Mouse (Mus musculus) forebrain, postnatal 0 days (tissue): ENCODE results near the gene Fignl2. TPM values are rescaled to one million over a fixed set of nuclear protein-coding genes. Genes with fewer than 3 reads are reported as not detected.
A peak's percentile ranks its signal among the peaks of the same experiment; 100 is the strongest.

Source experiments
- ATAC-seq: fragments of 200-750 bp; cut with Nextera tagmentation; 2 replicates; pipeline ENCODE4 v1.8.0; 2017; ENCODE audit warnings: mild to moderate bottlenecking, moderate library complexity
- DNase-seq: peaks from one replicate; pipeline ENCODE4 v3.0.0-alpha.2; 2015
- H3K27ac ChIP-seq: fragments of 300-500 bp; sonication (generic); 2 replicates; pipeline ENCODE4 v1.5.1; 2014; ENCODE audit warnings: low read depth, mild to moderate bottlenecking, antibody characterized with exemption, low read length, moderate library complexity, mixed read lengths
- H3K27me3 ChIP-seq: fragments of 300-500 bp; sonication (generic); 2 replicates; pipeline ENCODE4 v1.6.1; 2014; ENCODE audit warnings: mild to moderate bottlenecking, low read length, mixed read lengths; ENCODE audit not compliant: insufficient read depth
- H3K36me3 ChIP-seq: fragments of 300-500 bp; sonication (generic); 2 replicates; pipeline ENCODE4 v1.6.1; 2014; ENCODE audit warnings: mild to moderate bottlenecking, moderate library complexity; ENCODE audit not compliant: insufficient read depth
- H3K4me1 ChIP-seq: fragments of 300-500 bp; sonication (generic); 2 replicates; pipeline ENCODE4 v1.6.1; 2014; ENCODE audit warnings: antibody characterized with exemption; ENCODE audit not compliant: insufficient read depth
- H3K4me2 ChIP-seq: fragments of 300-500 bp; sonication (generic); 2 replicates; pipeline ENCODE4 v1.6.1; 2014; ENCODE audit warnings: low read depth, mild to moderate bottlenecking, moderate library complexity
- H3K4me3 ChIP-seq: fragments of 300-500 bp; sonication (generic); 2 replicates; pipeline ENCODE4 v1.5.1; 2014; ENCODE audit warnings: low read depth, low read length, mixed read lengths
- H3K9ac ChIP-seq: fragments of 300-500 bp; sonication (generic); 2 replicates; pipeline ENCODE4 v1.6.1; 2014; ENCODE audit warnings: mild to moderate bottlenecking
- H3K9me3 ChIP-seq: fragments of 300-500 bp; sonication (generic); 2 replicates; pipeline ENCODE4 v1.6.1; 2016; ENCODE audit warnings: low read length
- CTCF ChIP-seq: sonication (generic); IDR thresholded peaks from 2 replicates; pipeline ENCODE4 v1.5.1; 2016; ENCODE audit warnings: antibody characterized with exemption, control low read depth, low read depth
- WGBS: fragments of 180-500 bp; shearing (Covaris S2); extraction: QIAGEN DNeasy Blood & Tissue Kit; methylation state at CpG from one replicate; pipeline ENCODE4 v1.1.7; 2014; 5-methylcytosine and 5-hydroxymethylcytosine counted together
- polyA plus RNA-seq: library from polyadenylated mRNA; unstranded; fragments of >200 nt; fragmentation: Nextera tagmentation; extraction: Ambion mirVana; gene quantifications from 2 replicates; pipeline ENCODE4 v1.2.1, GENCODE M21; 2015
- total RNA-seq: library from RNA; depleted of rRNA; stranded (reverse); fragments of >200 nt; gene quantifications from 2 replicates; pipeline ENCODE4 v1.2.3, GENCODE M21; 2014

The Fignl2 gene
- total and polyA plus RNA-seq, 2 experiments from 2014 or later, result 0.06 to 1.3 TPM

- H3K27me3 ChIP-seq, result no peaks in the 10 kb centered on the region
- H3K4me1 ChIP-seq, result 0 out of 2 replicates have a peak, but pooled peaks cover 9% of the 10 kb centered on the region
- peak; percentile 92 for ATAC-seq
- no peak overlapping the region for H3K27ac ChIP-seq
- H3K36me3 ChIP-seq, result no peaks in the 10 kb centered on the region
- DNase-seq, result peak; percentile 59
- H3K4me3 ChIP-seq, result no peak overlapping the region
- no peaks in the 10 kb centered on the region for H3K9me3 ChIP-seq
- H3K9ac ChIP-seq, result no peak overlapping the region
- peak overlapping the region; percentile 17 for H3K4me2 ChIP-seq
- WGBS, result 16% methylated on average over 25 of the region's 25 CpGs
- TF ChIP-seq CTCF, result no peak
Measured at GRCm38 (mm10) chr15:101092829-101093648, 14.7 kb upstream of the Fignl2 start.

- H3K4me3 ChIP-seq, result no peak overlapping the region
- peak overlapping the region; percentile 17; the same call in 1 of the 2 replicates for H3K4me2 ChIP-seq
- H3K27ac ChIP-seq, result no peak overlapping the region
- H3K36me3 ChIP-seq, result no peaks in the 10 kb centered on the region
- 0 out of 2 replicates have a peak, but pooled peaks cover 6% of the 10 kb centered on the region for H3K4me1 ChIP-seq
- ATAC-seq (peak; percentile 55), DNase-seq (no peak)
- H3K27me3 ChIP-seq, result no peaks in the 10 kb centered on the region
- 29% methylated on average over 14 of the region's 14 CpGs for WGBS
- no peaks in the 10 kb centered on the region for H3K9me3 ChIP-seq
- TF ChIP-seq CTCF, result no peak
- H3K9ac ChIP-seq, result no peak overlapping the region
Measured at GRCm38 (mm10) chr15:101092121-101092828, 13.9 kb upstream of the Fignl2 start.

GRCm38 (mm10) chr15:101091551-101091950 lies 13.2 kb upstream of the Fignl2 start:
- no peak for TF ChIP-seq CTCF
- 96% methylated on average over 8 of the region's 8 CpGs for WGBS

DNA sequence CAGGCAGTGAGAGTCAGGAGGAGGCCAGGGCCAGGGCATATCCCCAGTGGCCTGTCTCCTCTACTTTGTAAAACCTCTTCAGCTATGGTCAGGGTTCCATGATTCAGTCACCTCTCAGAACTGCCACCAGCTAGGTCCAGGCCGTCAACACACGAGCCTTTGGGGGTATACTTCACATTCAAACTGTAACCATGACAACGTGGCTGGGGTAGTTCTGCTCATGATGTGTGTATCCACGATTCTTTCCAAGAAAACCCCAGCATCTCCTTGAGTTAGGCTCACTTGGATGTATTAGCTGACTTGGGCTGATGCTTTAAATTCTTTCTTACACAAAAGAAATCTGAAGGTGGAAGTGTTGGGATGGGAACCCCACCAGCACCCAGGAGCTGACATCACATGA lies 9.9 kb upstream of the Fignl2 start:
- 0 out of 2 replicates have a peak, but pooled peaks cover 4% of the 10 kb centered on the region for H3K4me1 ChIP-seq
- TF ChIP-seq CTCF, result no peak
- 40% methylated on average over 4 of the region's 4 CpGs for WGBS
- no peak overlapping the region for H3K9ac ChIP-seq
- H3K4me3 ChIP-seq, result no peak overlapping the region
- no peak overlapping the region for H3K4me2 ChIP-seq
- DNase-seq (peak; percentile 50), ATAC-seq (peak; percentile 62)
- no peaks in the 10 kb centered on the region for H3K9me3 ChIP-seq
- H3K27ac ChIP-seq, result peak overlapping the region; percentile 45
- H3K27me3 ChIP-seq, result no peaks in the 10 kb centered on the region
- no peaks in the 10 kb centered on the region for H3K36me3 ChIP-seq

More at GRCm38 (mm10) chr15:101091551-101091950, 13.2 kb upstream of the Fignl2 start:
- H3K27me3 ChIP-seq, result no peaks in the 10 kb centered on the region
- ATAC-seq (no peak), DNase-seq (no peak)
- no peaks in the 10 kb centered on the region for H3K9me3 ChIP-seq
- no peaks in the 10 kb centered on the region for H3K36me3 ChIP-seq
- no peak overlapping the region for H3K4me3 ChIP-seq
- H3K9ac ChIP-seq, result no peak overlapping the region
- H3K4me1 ChIP-seq, result 0 out of 2 replicates have a peak, but pooled peaks cover 6% of the 10 kb centered on the region
- H3K27ac ChIP-seq, result no peak overlapping the region
- H3K4me2 ChIP-seq, result no peak overlapping the region

GRCm38 (mm10) chr15:101086956-101087355 lies 8.6 kb upstream of the Fignl2 start:
- WGBS, result 59% methylated on average over 3 of the region's 3 CpGs
- ATAC-seq, result no peak

GRCm38 (mm10) chr15:101086451-101086850 lies 8.1 kb upstream of the Fignl2 start:
- Histone ChIP-seq H3K4me1 (no peaks in the 10 kb centered on the region), H3K9me3 (no peaks in the 10 kb centered on the region), H3K27ac (no peak overlapping the region), H3K4me2 (no peak overlapping the region), H3K27me3 (no peaks in the 10 kb centered on the region), H3K36me3 (no peaks in the 10 kb centered on the region), H3K4me3 (no peak overlapping the region), H3K9ac (no peak overlapping the region)
- ATAC-seq (no peak), DNase-seq (no peak)
- TF ChIP-seq CTCF, result no peak
- 74% methylated on average over 9 of the region's 9 CpGs for WGBS

More at GRCm38 (mm10) chr15:101086956-101087355, 8.6 kb upstream of the Fignl2 start:
- no peak for TF ChIP-seq CTCF
- Histone ChIP-seq H3K27ac (no peak overlapping the region), H3K36me3 (no peaks in the 10 kb centered on the region), H3K27me3 (no peaks in the 10 kb centered on the region), H3K9ac (no peak overlapping the region), H3K4me1 (no peaks in the 10 kb centered on the region), H3K4me2 (no peak overlapping the region), H3K9me3 (no peaks in the 10 kb centered on the region), H3K4me3 (no peak overlapping the region)
- DNase-seq, result no peak

GRCm38 (mm10) chr15:101084499-101084898 lies 6.1 kb upstream of the Fignl2 start:
- DNase-seq (no peak), ATAC-seq (no peak)
- TF ChIP-seq CTCF, result no peak
- Histone ChIP-seq H3K4me1 (no peaks in the 10 kb centered on the region), H3K9ac (no peak overlapping the region), H3K36me3 (no peaks in the 10 kb centered on the region), H3K27ac (no peak overlapping the region), H3K9me3 (no peaks in the 10 kb centered on the region), H3K4me2 (no peak overlapping the region), H3K27me3 (no peaks in the 10 kb centered on the region), H3K4me3 (no peak overlapping the region)
- 88% methylated on average over 10 of the region's 10 CpGs for WGBS
